Mouse (Mus musculus): ENCODE measurements around the gene Lrguk. TPM values are rescaled to one million over a fixed set of nuclear protein-coding genes. Genes with fewer than 3 reads are reported as not detected.

Lrguk gene
- polyA plus RNA-seq (2016; fragmentation: Nextera tagmentation; extraction: Ambion mirVana) = 0.19 and 0.20 TPM in 2 replicates

- Histone ChIP-seq H3K36me3 (no peaks in the 10 kb centered on the region), H3K9ac (peak within 1 kb of the TSS; percentile 68), H3K4me1 (peaks cover 23% of the 10 kb centered on the region), H3K4me3 (peak within 1 kb of the TSS; percentile 68), H3K4me2 (peak within 1 kb of the TSS; percentile 92), H3K9me3 (replicated peaks) (no peaks in the 10 kb centered on the region), H3K27me3 (replicated peaks) (peaks cover 11% of the 10 kb centered on the region; the same call in 1 of the 2 replicates), H3K27ac (no peak within 1 kb of the TSS)
- WGBS (ENCODE audit: insufficient replicate concordance) = 6% methylated on average over 32 of the region's 32 CpGs
- ATAC-seq = peak; percentile 84
These were observed at the start of gene Lrguk for GRCm38 (mm10) chr6:34028933-34029745. Gene Lrguk, plus strand, starts transcription at chr6:34029448.

GRCm38 (mm10) chr6:33982709-33983108, 46.5 kb upstream of the Lrguk start:
- no peak overlapping the region for H3K9ac ChIP-seq
- H3K4me1 ChIP-seq = no peaks in the 10 kb centered on the region
- no peak overlapping the region for H3K4me2 ChIP-seq
- no peak overlapping the region for H3K27ac ChIP-seq
- no peaks in the 10 kb centered on the region for H3K36me3 ChIP-seq
- H3K9me3 ChIP-seq (replicated peaks) = no peaks in the 10 kb centered on the region
- no peak for ATAC-seq
- no peaks in the 10 kb centered on the region for H3K27me3 ChIP-seq (replicated peaks)
- WGBS (ENCODE audit: insufficient replicate concordance) = 48% methylated on average over 9 of the region's 9 CpGs
- no peak overlapping the region for H3K4me3 ChIP-seq

GRCm38 (mm10) chr6:33987132-33987531, 42.1 kb upstream of the Lrguk start:
- H3K4me1 ChIP-seq = no peaks in the 10 kb centered on the region
- H3K4me3 ChIP-seq = no peak overlapping the region
- ATAC-seq = no peak
- H3K4me2 ChIP-seq = no peak overlapping the region
- WGBS (ENCODE audit: insufficient replicate concordance) = 62% methylated on average over 5 of the region's 5 CpGs
- H3K36me3 ChIP-seq = no peaks in the 10 kb centered on the region
- H3K9ac ChIP-seq = no peak overlapping the region
- H3K27ac ChIP-seq = no peak overlapping the region
- H3K27me3 ChIP-seq (replicated peaks) = no peaks in the 10 kb centered on the region
- no peaks in the 10 kb centered on the region for H3K9me3 ChIP-seq (replicated peaks)

- Histone ChIP-seq H3K4me1 (no peaks in the 10 kb centered on the region), H3K27ac (no peak overlapping the region), H3K27me3 (replicated peaks) (no peaks in the 10 kb centered on the region), H3K9ac (no peak overlapping the region), H3K4me2 (no peak overlapping the region), H3K4me3 (no peak overlapping the region), H3K36me3 (no peaks in the 10 kb centered on the region), H3K9me3 (replicated peaks) (no peaks in the 10 kb centered on the region)
- WGBS (ENCODE audit: insufficient replicate concordance) = 52% methylated on average over 24 of the region's 24 CpGs
- no peak for ATAC-seq
These were observed 36.8 kb upstream of the Lrguk start for GRCm38 (mm10) chr6:33992213-33993034.

- no peaks in the 10 kb centered on the region for H3K27me3 ChIP-seq (replicated peaks)
- ATAC-seq = no peak
These were observed 35.4 kb upstream of the Lrguk start for GRCm38 (mm10) chr6:33993842-33994241.

GRCm38 (mm10) chr6:33998590-33998989, 30.7 kb upstream of the Lrguk start:
- Histone ChIP-seq H3K4me3 (no peak overlapping the region), H3K4me2 (no peak overlapping the region), H3K4me1 (no peaks in the 10 kb centered on the region), H3K27ac (no peak overlapping the region), H3K27me3 (replicated peaks) (no peaks in the 10 kb centered on the region), H3K9me3 (replicated peaks) (no peaks in the 10 kb centered on the region), H3K36me3 (no peaks in the 10 kb centered on the region), H3K9ac (no peak overlapping the region)
- WGBS (ENCODE audit: insufficient replicate concordance) = 38% methylated on average over 4 of the region's 4 CpGs
- no peak for ATAC-seq

More at GRCm38 (mm10) chr6:33993842-33994241, 35.4 kb upstream of the Lrguk start:
- Histone ChIP-seq H3K4me2 (no peak overlapping the region), H3K27ac (no peak overlapping the region), H3K9me3 (replicated peaks) (no peaks in the 10 kb centered on the region), H3K36me3 (no peaks in the 10 kb centered on the region), H3K4me1 (no peaks in the 10 kb centered on the region), H3K9ac (no peak overlapping the region), H3K4me3 (no peak overlapping the region)
- WGBS (ENCODE audit: insufficient replicate concordance) = 58% methylated on average over 6 of the region's 6 CpGs

- Histone ChIP-seq H3K4me1 (no peaks in the 10 kb centered on the region), H3K9ac (no peak overlapping the region), H3K36me3 (no peaks in the 10 kb centered on the region), H3K4me3 (no peak overlapping the region), H3K27ac (no peak overlapping the region), H3K4me2 (no peak overlapping the region), H3K27me3 (replicated peaks) (no peaks in the 10 kb centered on the region), H3K9me3 (replicated peaks) (no peaks in the 10 kb centered on the region)
- ATAC-seq = no peak
- WGBS (ENCODE audit: insufficient replicate concordance) = 45% methylated on average over 7 of the region's 7 CpGs
These were observed 29.7 kb upstream of the Lrguk start for GRCm38 (mm10) chr6:33999530-33999929.

GRCm38 (mm10) chr6:34000644-34001043, 28.6 kb upstream of the Lrguk start:
- Histone ChIP-seq H3K27me3 (replicated peaks) (no peaks in the 10 kb centered on the region), H3K4me2 (no peak overlapping the region), H3K4me1 (no peaks in the 10 kb centered on the region), H3K9me3 (replicated peaks) (no peaks in the 10 kb centered on the region), H3K9ac (no peak overlapping the region), H3K4me3 (no peak overlapping the region), H3K36me3 (no peaks in the 10 kb centered on the region), H3K27ac (no peak overlapping the region)
- ATAC-seq = no peak
- 75% methylated on average over 7 of the region's 7 CpGs for WGBS (ENCODE audit: insufficient replicate concordance)

- 23% methylated on average over 1 of the region's 1 CpGs for WGBS (ENCODE audit: insufficient replicate concordance)
- no peaks in the 10 kb centered on the region for H3K9me3 ChIP-seq (replicated peaks)
These were observed 26.2 kb upstream of the Lrguk start for GRCm38 (mm10) chr6:34003033-34003432.

GRCm38 (mm10) chr6:34013469-34013868, 15.8 kb upstream of the Lrguk start:
- Histone ChIP-seq H3K4me2 (no peak overlapping the region), H3K27me3 (replicated peaks) (no peaks in the 10 kb centered on the region), H3K36me3 (no peaks in the 10 kb centered on the region), H3K9me3 (replicated peaks) (0 out of 2 replicates have a peak, but pooled peaks cover 4% of the 10 kb centered on the region), H3K27ac (no peak overlapping the region), H3K4me1 (no peaks in the 10 kb centered on the region), H3K9ac (no peak overlapping the region), H3K4me3 (no peak overlapping the region)
- ATAC-seq = no peak
- 68% methylated on average over 6 of the region's 6 CpGs for whole genome bisulfite sequencing (ENCODE audit: insufficient replicate concordance)

More at GRCm38 (mm10) chr6:34003033-34003432, 26.2 kb upstream of the Lrguk start:
- Histone ChIP-seq H3K27me3 (replicated peaks) (no peaks in the 10 kb centered on the region), H3K4me1 (no peaks in the 10 kb centered on the region), H3K36me3 (no peaks in the 10 kb centered on the region), H3K4me2 (no peak overlapping the region), H3K4me3 (no peak overlapping the region), H3K9ac (no peak overlapping the region), H3K27ac (no peak overlapping the region)
- ATAC-seq = no peak

- Histone ChIP-seq H3K27me3 (replicated peaks) (peaks cover 11% of the 10 kb centered on the region; the same call in 1 of the 2 replicates), H3K4me3 (peak overlapping the region; percentile 68), H3K27ac (no peak overlapping the region), H3K9me3 (replicated peaks) (no peaks in the 10 kb centered on the region), H3K36me3 (no peaks in the 10 kb centered on the region), H3K4me2 (peak overlapping the region; percentile 92), H3K9ac (peak overlapping the region; percentile 68), H3K4me1 (peaks cover 29% of the 10 kb centered on the region)
- WGBS (ENCODE audit: insufficient replicate concordance) = 11% methylated on average over 4 of the region's 4 CpGs
- peak; percentile 63 for ATAC-seq
These were observed 439 bp downstream of the Lrguk start for GRCm38 (mm10) chr6:34029746-34030027.

GRCm38 (mm10) chr6:34034096-34034495, 4.8 kb downstream of the Lrguk start:
- H3K27ac ChIP-seq = no peak overlapping the region
- peak overlapping the region; percentile 35 for H3K4me2 ChIP-seq
- H3K9me3 ChIP-seq (replicated peaks) = no peaks in the 10 kb centered on the region
- H3K4me3 ChIP-seq = no peak overlapping the region
- ATAC-seq = no peak
- no peak overlapping the region for H3K9ac ChIP-seq
- peaks cover 11% of the 10 kb centered on the region; the same call in 1 of the 2 replicates for H3K27me3 ChIP-seq (replicated peaks)
- H3K4me1 ChIP-seq = peaks cover 29% of the 10 kb centered on the region
- H3K36me3 ChIP-seq = no peaks in the 10 kb centered on the region
- WGBS (ENCODE audit: insufficient replicate concordance) = 39% methylated on average over 3 of the region's 3 CpGs

All from liver, embryonic 12.5 days (tissue).